Mouse (Mus musculus): ENCODE measurements around the gene Mcrip1. TPM values are rescaled to one million over a fixed set of nuclear protein-coding genes. Genes with fewer than 3 reads are reported as not detected.

Gene Mcrip1
- polyA plus RNA-seq, 1 experiment from 2014 or later, result 236 TPM

- H3K27me3 ChIP-seq (ENCODE audit: control insufficient read depth, insufficient read depth, low read length), result no peaks in the 10 kb centered on the region
- no peak overlapping the region for H3K4me2 ChIP-seq (replicated peaks; ENCODE audit: low read depth, low read length)
- peaks cover 5% of the 10 kb centered on the region; the same call in 1 of the 2 replicates for H3K9me3 ChIP-seq (ENCODE audit: control insufficient read depth, low read length)
- H3K4me1 ChIP-seq (ENCODE audit: control insufficient read depth, insufficient read depth, low read length), result peaks cover 18% of the 10 kb centered on the region
- WGBS, result 81% methylated on average over 5 of the region's 5 CpGs
- no peak overlapping the region for H3K27ac ChIP-seq (ENCODE audit: low read depth, low read length)
- H3K9ac ChIP-seq (ENCODE audit: low read depth, low read length), result no peak overlapping the region
- ATAC-seq (ENCODE audit: low FRiP score, low TSS enrichment), result no peak
- H3K36me3 ChIP-seq (ENCODE audit: control insufficient read depth, insufficient read depth, low read length), result no peaks in the 10 kb centered on the region
- H3K4me3 ChIP-seq (ENCODE audit: low read length), result no peak overlapping the region
These were observed 3.2 kb upstream of the Mcrip1 start for GRCm38 (mm10) chr11:120552736-120553135.

- Histone ChIP-seq H3K4me1 (ENCODE audit: control insufficient read depth, insufficient read depth, low read length) (peaks cover 18% of the 10 kb centered on the region), H3K4me3 (ENCODE audit: low read length) (peak within 1 kb of the TSS; percentile 94), H3K9me3 (ENCODE audit: control insufficient read depth, low read length) (no peaks in the 10 kb centered on the region), H3K9ac (ENCODE audit: low read depth, low read length) (peak within 1 kb of the TSS; percentile 93), H3K27me3 (ENCODE audit: control insufficient read depth, insufficient read depth, low read length) (no peaks in the 10 kb centered on the region), H3K36me3 (ENCODE audit: control insufficient read depth, insufficient read depth, low read length) (no peaks in the 10 kb centered on the region), H3K4me2 (replicated peaks; ENCODE audit: low read depth, low read length) (peak within 1 kb of the TSS; percentile 91), H3K27ac (ENCODE audit: low read depth, low read length) (peak within 1 kb of the TSS; percentile 93)
- ATAC-seq (ENCODE audit: low FRiP score, low TSS enrichment), result no peak
- 91% methylated on average over 28 of the region's 28 CpGs for WGBS
These were observed 1.4 kb upstream of the Mcrip1 start, which contains the start of gene Ppp1r27 for GRCm38 (mm10) chr11:120550810-120551440. TSS of gene Ppp1r27 (minus strand) at chr11:120551132.

- peak; percentile 21; the same call in 1 of the 2 replicates for ATAC-seq (ENCODE audit: low FRiP score, low TSS enrichment)
- 52% methylated on average over 11 of the region's 11 CpGs for WGBS
These were observed 671 bp upstream of the Mcrip1 start for GRCm38 (mm10) chr11:120549986-120550809.

GRCm38 (mm10) chr11:120548786-120549167 is 750 bp downstream of the Mcrip1 start:
- Histone ChIP-seq H3K4me2 (replicated peaks; ENCODE audit: low read depth, low read length) (peak overlapping the region; percentile 91), H3K9me3 (ENCODE audit: control insufficient read depth, low read length) (no peaks in the 10 kb centered on the region), H3K27me3 (ENCODE audit: control insufficient read depth, insufficient read depth, low read length) (no peaks in the 10 kb centered on the region), H3K36me3 (ENCODE audit: control insufficient read depth, insufficient read depth, low read length) (peaks cover 12% of the 10 kb centered on the region), H3K9ac (ENCODE audit: low read depth, low read length) (peak overlapping the region; percentile 93), H3K27ac (ENCODE audit: low read depth, low read length) (peak overlapping the region; percentile 93), H3K4me1 (ENCODE audit: control insufficient read depth, insufficient read depth, low read length) (peaks cover 18% of the 10 kb centered on the region), H3K4me3 (ENCODE audit: low read length) (peak overlapping the region; percentile 94)
- WGBS, result 18% methylated on average over 7 of the region's 7 CpGs
- ATAC-seq (ENCODE audit: low FRiP score, low TSS enrichment), result no peak

More at GRCm38 (mm10) chr11:120549986-120550809, 671 bp upstream of the Mcrip1 start:
- Histone ChIP-seq H3K9me3 (ENCODE audit: control insufficient read depth, low read length) (no peaks in the 10 kb centered on the region), H3K4me3 (ENCODE audit: low read length) (peak overlapping the region; percentile 94), H3K27ac (ENCODE audit: low read depth, low read length) (peak overlapping the region; percentile 93), H3K4me2 (replicated peaks; ENCODE audit: low read depth, low read length) (peak overlapping the region; percentile 91), H3K4me1 (ENCODE audit: control insufficient read depth, insufficient read depth, low read length) (peaks cover 18% of the 10 kb centered on the region), H3K9ac (ENCODE audit: low read depth, low read length) (peak overlapping the region; percentile 93), H3K27me3 (ENCODE audit: control insufficient read depth, insufficient read depth, low read length) (no peaks in the 10 kb centered on the region), H3K36me3 (ENCODE audit: control insufficient read depth, insufficient read depth, low read length) (no peaks in the 10 kb centered on the region)

GRCm38 (mm10) chr11:120548214-120548613 is 1.3 kb downstream of the Mcrip1 start:
- Histone ChIP-seq H3K27me3 (ENCODE audit: control insufficient read depth, insufficient read depth, low read length) (no peaks in the 10 kb centered on the region), H3K36me3 (ENCODE audit: control insufficient read depth, insufficient read depth, low read length) (peaks cover 18% of the 10 kb centered on the region), H3K4me2 (replicated peaks; ENCODE audit: low read depth, low read length) (peak overlapping the region; percentile 91), H3K9ac (ENCODE audit: low read depth, low read length) (peak overlapping the region; percentile 93), H3K4me1 (ENCODE audit: control insufficient read depth, insufficient read depth, low read length) (peaks cover 18% of the 10 kb centered on the region), H3K4me3 (ENCODE audit: low read length) (peak overlapping the region; percentile 94; the same call in 1 of the 2 replicates), H3K27ac (ENCODE audit: low read depth, low read length) (0 out of 2 replicates have a peak overlapping the region, but pooled peaks have one; percentile 37), H3K9me3 (ENCODE audit: control insufficient read depth, low read length) (no peaks in the 10 kb centered on the region)
- no peak for ATAC-seq (ENCODE audit: low FRiP score, low TSS enrichment)
- 81% methylated on average over 3 of the region's 3 CpGs for WGBS

- Histone ChIP-seq H3K9ac (ENCODE audit: low read depth, low read length) (no peak overlapping the region), H3K4me3 (ENCODE audit: low read length) (no peak overlapping the region), H3K27me3 (ENCODE audit: control insufficient read depth, insufficient read depth, low read length) (no peaks in the 10 kb centered on the region), H3K36me3 (ENCODE audit: control insufficient read depth, insufficient read depth, low read length) (peaks cover 25% of the 10 kb centered on the region), H3K4me2 (replicated peaks; ENCODE audit: low read depth, low read length) (no peak overlapping the region), H3K27ac (ENCODE audit: low read depth, low read length) (no peak overlapping the region), H3K9me3 (ENCODE audit: control insufficient read depth, low read length) (no peaks in the 10 kb centered on the region), H3K4me1 (ENCODE audit: control insufficient read depth, insufficient read depth, low read length) (peaks cover 18% of the 10 kb centered on the region)
- WGBS, result 67% methylated on average over 2 of the region's 2 CpGs
- ATAC-seq (ENCODE audit: low FRiP score, low TSS enrichment), result no peak
These were observed 2.1 kb downstream of the Mcrip1 start for GRCm38 (mm10) chr11:120547469-120547868.

GRCm38 (mm10) chr11:120545964-120546363 is 3.6 kb downstream of the Mcrip1 start:
- H3K9ac ChIP-seq (ENCODE audit: low read depth, low read length), result no peak overlapping the region
- 99% methylated on average over 3 of the region's 3 CpGs for WGBS
- no peak for ATAC-seq (ENCODE audit: low FRiP score, low TSS enrichment)

GRCm38 (mm10) chr11:120542376-120542775 is 7.2 kb downstream of the Mcrip1 start:
- H3K4me1 ChIP-seq (ENCODE audit: control insufficient read depth, insufficient read depth, low read length), result peaks cover 20% of the 10 kb centered on the region
- peaks cover 32% of the 10 kb centered on the region for H3K36me3 ChIP-seq (ENCODE audit: control insufficient read depth, insufficient read depth, low read length)
- H3K4me2 ChIP-seq (replicated peaks; ENCODE audit: low read depth, low read length), result no peak overlapping the region
- no peak overlapping the region for H3K4me3 ChIP-seq (ENCODE audit: low read length)
- no peaks in the 10 kb centered on the region for H3K9me3 ChIP-seq (ENCODE audit: control insufficient read depth, low read length)
- no peaks in the 10 kb centered on the region for H3K27me3 ChIP-seq (ENCODE audit: control insufficient read depth, insufficient read depth, low read length)
- H3K27ac ChIP-seq (ENCODE audit: low read depth, low read length), result no peak overlapping the region
- 89% methylated on average over 6 of the region's 6 CpGs for WGBS
- ATAC-seq (ENCODE audit: low FRiP score, low TSS enrichment), result no peak
- H3K9ac ChIP-seq (ENCODE audit: low read depth, low read length), result no peak overlapping the region

More at GRCm38 (mm10) chr11:120545964-120546363, 3.6 kb downstream of the Mcrip1 start:
- no peak overlapping the region for H3K4me3 ChIP-seq (ENCODE audit: low read length)
- H3K27ac ChIP-seq (ENCODE audit: low read depth, low read length), result no peak overlapping the region
- H3K36me3 ChIP-seq (ENCODE audit: control insufficient read depth, insufficient read depth, low read length), result peaks cover 32% of the 10 kb centered on the region
- no peaks in the 10 kb centered on the region for H3K9me3 ChIP-seq (ENCODE audit: control insufficient read depth, low read length)
- H3K4me2 ChIP-seq (replicated peaks; ENCODE audit: low read depth, low read length), result no peak overlapping the region
- H3K27me3 ChIP-seq (ENCODE audit: control insufficient read depth, insufficient read depth, low read length), result no peaks in the 10 kb centered on the region
- peaks cover 18% of the 10 kb centered on the region for H3K4me1 ChIP-seq (ENCODE audit: control insufficient read depth, insufficient read depth, low read length)

GRCm38 (mm10) chr11:120541907-120542306 is 7.6 kb downstream of the Mcrip1 start:
- Histone ChIP-seq H3K9ac (ENCODE audit: low read depth, low read length) (no peak overlapping the region), H3K4me2 (replicated peaks; ENCODE audit: low read depth, low read length) (no peak overlapping the region), H3K4me1 (ENCODE audit: control insufficient read depth, insufficient read depth, low read length) (peaks cover 20% of the 10 kb centered on the region), H3K9me3 (ENCODE audit: control insufficient read depth, low read length) (no peaks in the 10 kb centered on the region), H3K27ac (ENCODE audit: low read depth, low read length) (no peak overlapping the region), H3K36me3 (ENCODE audit: control insufficient read depth, insufficient read depth, low read length) (peaks cover 32% of the 10 kb centered on the region), H3K4me3 (ENCODE audit: low read length) (no peak overlapping the region), H3K27me3 (ENCODE audit: control insufficient read depth, insufficient read depth, low read length) (no peaks in the 10 kb centered on the region)
- WGBS, result 49% methylated on average over 4 of the region's 4 CpGs
- ATAC-seq (ENCODE audit: low FRiP score, low TSS enrichment), result no peak

All from kidney, embryonic 14.5 days (tissue).